Mouse (Mus musculus) layer of hippocampus, postnatal 25 days (tissue): Measurements from ENCODE around the gene Itsn1. TPM values are rescaled to one million over a fixed set of nuclear protein-coding genes. Genes with fewer than 3 reads are reported as not detected.

Experiments
- DNase-seq, 2 experiments: peaks; one replicate each; pipeline ENCODE4 v3.0.0; 2022; ENCODE audit warnings: mixed read lengths in 2 of 2, low spot score in 1 of 2; ENCODE audit errors: extremely low spot score in 1 of 2
- total RNA-seq, 2 experiments: library from RNA; stranded (reverse); gene quantifications; 2 replicates each; pipeline ENCODE4 v1.2.3; 2021

Itsn1 gene
- total RNA-seq, 2 experiments from 2014 or later: 137 to 156 TPM

- DNase-seq: peak; percentile 24 to 39
Measured at GRCm38 (mm10) chr16:91729821-91730441, 850 bp downstream of the Itsn1 start.

- DNase-seq: no peak
Measured at GRCm38 (mm10) chr16:91730446-91730845, 1.4 kb downstream of the Itsn1 start.

GRCm38 (mm10) chr16:91732816-91733215, 3.7 kb downstream of the Itsn1 start:
- no peak for DNase-seq

- no peak for DNase-seq
Measured at GRCm38 (mm10) chr16:91734771-91735170, 5.7 kb downstream of the Itsn1 start.

GRCm38 (mm10) chr16:91736046-91736816, 7.2 kb downstream of the Itsn1 start:
- no peak for DNase-seq

GRCm38 (mm10) chr16:91738505-91738904, 9.4 kb downstream of the Itsn1 start:
- DNase-seq: no peak

GRCm38 (mm10) chr16:91740184-91740917, 11.3 kb downstream of the Itsn1 start:
- no peak for DNase-seq

GRCm38 (mm10) chr16:91740918-91741255, 11.8 kb downstream of the Itsn1 start:
- DNase-seq: no peak

- DNase-seq: no peak
Measured at GRCm38 (mm10) chr16:91743055-91743454, 14.0 kb downstream of the Itsn1 start.

- peak in 1 of 2 experiments; percentile 62 for DNase-seq
Measured at GRCm38 (mm10) chr16:91746101-91746950, 17.2 kb downstream of the Itsn1 start.

- DNase-seq: no peak
Measured at GRCm38 (mm10) chr16:91747567-91747966, 18.5 kb downstream of the Itsn1 start.

GRCm38 (mm10) chr16:91751644-91752385, 22.7 kb downstream of the Itsn1 start:
- DNase-seq: no peak

- no peak for DNase-seq
Measured at GRCm38 (mm10) chr16:91753611-91754010, 24.5 kb downstream of the Itsn1 start.

GRCm38 (mm10) chr16:91754957-91755356, 25.9 kb downstream of the Itsn1 start:
- no peak for DNase-seq

- no peak for DNase-seq
Measured at GRCm38 (mm10) chr16:91761202-91761601, 32.1 kb downstream of the Itsn1 start.

- no peak for DNase-seq
Measured at GRCm38 (mm10) chr16:91761761-91762160, 32.7 kb downstream of the Itsn1 start.

- no peak for DNase-seq
Measured at GRCm38 (mm10) chr16:91762476-91762875, 33.4 kb downstream of the Itsn1 start.

GRCm38 (mm10) chr16:91763975-91764374, 34.9 kb downstream of the Itsn1 start:
- DNase-seq: no peak

- DNase-seq: no peak
Measured at GRCm38 (mm10) chr16:91764414-91764813, 35.3 kb downstream of the Itsn1 start.
